Mouse (Mus musculus): ENCODE results near the gene Dhx29.
A peak's percentile ranks its signal among the peaks of the same experiment; 100 is the strongest.

Gene Dhx29

DNA sequence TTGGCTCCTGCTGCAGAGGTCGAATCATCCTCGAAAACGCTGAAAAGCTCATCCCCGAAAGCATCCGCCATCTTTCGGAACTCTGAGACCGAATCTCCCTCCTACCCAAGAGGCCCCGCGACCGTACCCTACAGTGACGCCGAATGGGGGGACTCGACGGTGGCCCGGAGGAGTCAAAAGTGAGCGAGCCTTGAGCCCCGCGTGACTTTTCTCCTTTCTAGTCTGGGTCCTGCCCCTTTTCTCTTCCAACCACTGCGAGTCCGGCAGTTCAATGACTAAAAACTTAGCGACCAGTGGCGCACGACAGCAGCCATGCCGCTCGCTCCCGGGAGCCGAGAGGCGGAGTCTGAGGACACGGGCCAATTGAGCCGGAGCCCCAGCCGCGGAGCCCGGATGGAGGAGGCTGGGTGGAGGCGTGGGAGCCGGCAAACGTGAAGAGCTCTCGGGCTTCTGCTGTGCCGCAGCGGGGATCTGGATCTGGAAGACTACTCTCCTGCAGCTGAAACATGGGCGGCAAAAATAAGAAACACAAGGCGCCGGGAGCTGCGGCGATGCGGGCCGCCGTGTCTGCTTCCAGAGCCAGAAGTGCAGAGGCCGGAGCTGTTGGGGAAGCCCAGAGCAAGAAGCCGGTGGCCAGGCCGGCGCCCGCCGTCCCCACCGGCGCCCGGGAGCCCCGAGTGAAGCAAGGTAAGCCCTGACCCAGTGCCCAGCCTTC, at the start of gene Dhx29, which contains the start of gene Mtrex:
Gene Dhx29 (plus strand): TSS at position 168 of the 715 bp plus-strand sequence.
Gene Mtrex (minus strand): TSS at position 112 of the 715 bp plus-strand sequence.
- peak; percentile 99 for DNase-seq (ENCODE audit: low read depth)

DNA sequence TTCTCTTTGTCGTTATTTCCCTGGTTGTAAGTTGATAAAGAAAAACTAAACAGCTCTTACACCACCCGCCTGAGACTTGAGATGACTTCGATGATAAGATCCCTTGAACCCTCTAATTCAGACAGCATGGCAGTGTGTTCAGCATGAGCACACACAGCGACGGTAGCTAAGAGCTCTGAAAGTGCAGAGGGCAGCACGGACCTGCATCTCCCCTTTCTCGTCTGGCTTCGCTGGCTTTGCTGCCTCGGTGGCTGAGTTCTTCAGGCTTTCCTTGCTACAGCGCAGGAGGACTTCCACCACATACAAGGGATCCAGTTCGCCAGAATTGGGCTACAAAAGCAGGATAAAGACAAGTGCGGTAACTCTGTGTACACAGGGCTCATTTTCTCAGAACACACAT, 40.0 kb upstream of the Dhx29 start:
- DNase-seq (ENCODE audit: low read depth) = no peak

GRCm38 (mm10) chr13:112902176-112902575, 25.1 kb upstream of the Dhx29 start:
- DNase-seq (ENCODE audit: low read depth) = no peak

GRCm38 (mm10) chr13:112909663-112910062, 17.6 kb upstream of the Dhx29 start:
- peak; percentile 51 for DNase-seq (ENCODE audit: low read depth)

- no peak for DNase-seq (ENCODE audit: low read depth)
Observed at GRCm38 (mm10) chr13:112910434-112910833, 16.8 kb upstream of the Dhx29 start.

DNA sequence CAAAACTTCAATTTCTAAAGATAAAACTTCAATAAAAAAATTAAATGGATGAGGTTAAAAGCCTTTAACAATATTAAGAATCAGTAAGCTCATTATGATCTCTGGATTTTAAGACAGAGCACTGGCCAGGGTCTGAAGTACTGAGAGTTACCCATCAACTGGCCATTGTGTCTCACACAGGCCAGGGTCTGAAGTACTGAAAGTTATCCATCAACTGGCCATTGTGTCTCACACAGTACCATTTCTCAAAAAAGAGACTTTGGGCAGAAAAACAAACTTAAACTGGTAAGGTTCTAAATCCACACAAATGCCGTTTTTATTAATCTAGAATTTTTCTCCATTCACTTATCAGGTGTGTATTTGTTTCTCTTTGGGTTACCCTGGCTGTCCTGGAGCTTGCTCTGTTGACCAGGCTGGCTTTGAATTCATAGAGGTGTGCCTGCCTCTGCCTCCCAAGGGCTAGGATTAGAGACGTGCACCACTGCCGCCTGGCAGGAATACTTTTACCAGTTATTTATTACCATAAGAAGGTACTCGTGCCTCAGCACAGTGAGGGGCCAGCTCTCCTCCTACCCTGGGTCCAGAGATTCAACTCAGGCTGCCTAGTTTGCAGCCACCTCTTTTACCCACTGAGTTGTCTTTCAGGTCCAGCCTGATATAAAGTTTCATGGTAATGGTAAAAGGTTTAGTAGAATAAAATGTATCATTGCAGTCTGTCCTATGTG, 8.0 kb upstream of the Dhx29 start:
- DNase-seq (ENCODE audit: low read depth) = no peak

DNA sequence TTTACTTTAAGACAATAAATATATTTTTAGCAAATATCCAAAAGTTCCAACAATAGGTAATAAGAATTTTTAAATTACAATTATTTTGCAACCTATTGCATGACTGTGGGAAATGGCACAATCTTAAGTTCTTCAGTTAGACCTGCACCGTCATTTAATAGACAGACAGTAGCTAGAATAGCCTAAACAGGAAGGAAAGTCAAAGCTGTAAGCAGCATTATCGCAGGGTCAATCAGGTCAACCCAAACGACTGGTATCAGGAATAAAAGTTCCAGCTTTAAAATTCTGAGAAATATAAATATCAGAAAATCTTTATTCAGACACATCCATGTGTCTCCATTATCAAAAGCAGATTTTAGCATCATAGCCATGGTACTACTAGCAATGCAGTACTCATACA, 6.3 kb upstream of the Dhx29 start:
- no peak for DNase-seq (ENCODE audit: low read depth)

- DNase-seq (ENCODE audit: low read depth) = no peak
Observed at GRCm38 (mm10) chr13:112925266-112925665, 2.0 kb upstream of the Dhx29 start.

GRCm38 (mm10) chr13:112925976-112926375, 1.3 kb upstream of the Dhx29 start:
- DNase-seq (ENCODE audit: low read depth) = no peak

GRCm38 (mm10) chr13:112926796-112927195, 458 bp upstream of the Dhx29 start:
- no peak for DNase-seq (ENCODE audit: low read depth)

GRCm38 (mm10) chr13:112928038-112928668, 899 bp downstream of the Dhx29 start:
- DNase-seq (ENCODE audit: low read depth) = no peak

- DNase-seq (ENCODE audit: low read depth) = no peak
Observed at GRCm38 (mm10) chr13:112938130-112938529, 10.9 kb downstream of the Dhx29 start.

GRCm38 (mm10) chr13:112941879-112942330, 14.7 kb downstream of the Dhx29 start:
- no peak for DNase-seq (ENCODE audit: low read depth)

GRCm38 (mm10) chr13:112945312-112945711, 18.1 kb downstream of the Dhx29 start:
- DNase-seq (ENCODE audit: low read depth) = no peak

- DNase-seq (ENCODE audit: low read depth) = no peak
Observed at GRCm38 (mm10) chr13:112945900-112946299, 18.6 kb downstream of the Dhx29 start.

- no peak for DNase-seq (ENCODE audit: low read depth)
Observed at GRCm38 (mm10) chr13:112954067-112954466, 26.8 kb downstream of the Dhx29 start.

- DNase-seq (ENCODE audit: low read depth) = no peak
Observed at GRCm38 (mm10) chr13:112963081-112963480, 35.8 kb downstream of the Dhx29 start.

- no peak for DNase-seq (ENCODE audit: low read depth)
Observed at GRCm38 (mm10) chr13:112964421-112964820, 37.2 kb downstream of the Dhx29 start.

GRCm38 (mm10) chr13:112967267-112967666, 40.0 kb downstream of the Dhx29 start:
- no peak for DNase-seq (ENCODE audit: low read depth)

DNA sequence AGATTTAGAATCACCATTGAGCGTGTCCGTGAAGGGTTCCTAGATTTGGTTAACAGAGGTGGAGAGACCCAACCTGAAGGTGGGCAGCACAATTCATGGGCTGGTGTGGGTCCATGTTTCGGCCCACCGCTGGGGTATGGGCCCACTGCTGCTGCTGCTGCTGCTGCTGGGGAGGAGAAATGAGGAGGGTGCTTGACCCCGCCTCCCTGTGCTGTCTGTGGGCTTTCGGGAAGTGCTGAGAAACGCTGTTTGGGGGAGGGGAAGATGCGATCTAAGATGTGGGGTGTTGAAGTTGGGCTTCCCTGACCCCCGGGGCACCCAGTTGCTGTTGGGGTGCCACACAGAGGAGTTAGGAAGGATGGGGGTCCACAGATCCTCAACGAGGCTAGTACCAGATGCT, 49.5 kb downstream of the Dhx29 start:
- DNase-seq (ENCODE audit: low read depth) = no peak

DNA sequence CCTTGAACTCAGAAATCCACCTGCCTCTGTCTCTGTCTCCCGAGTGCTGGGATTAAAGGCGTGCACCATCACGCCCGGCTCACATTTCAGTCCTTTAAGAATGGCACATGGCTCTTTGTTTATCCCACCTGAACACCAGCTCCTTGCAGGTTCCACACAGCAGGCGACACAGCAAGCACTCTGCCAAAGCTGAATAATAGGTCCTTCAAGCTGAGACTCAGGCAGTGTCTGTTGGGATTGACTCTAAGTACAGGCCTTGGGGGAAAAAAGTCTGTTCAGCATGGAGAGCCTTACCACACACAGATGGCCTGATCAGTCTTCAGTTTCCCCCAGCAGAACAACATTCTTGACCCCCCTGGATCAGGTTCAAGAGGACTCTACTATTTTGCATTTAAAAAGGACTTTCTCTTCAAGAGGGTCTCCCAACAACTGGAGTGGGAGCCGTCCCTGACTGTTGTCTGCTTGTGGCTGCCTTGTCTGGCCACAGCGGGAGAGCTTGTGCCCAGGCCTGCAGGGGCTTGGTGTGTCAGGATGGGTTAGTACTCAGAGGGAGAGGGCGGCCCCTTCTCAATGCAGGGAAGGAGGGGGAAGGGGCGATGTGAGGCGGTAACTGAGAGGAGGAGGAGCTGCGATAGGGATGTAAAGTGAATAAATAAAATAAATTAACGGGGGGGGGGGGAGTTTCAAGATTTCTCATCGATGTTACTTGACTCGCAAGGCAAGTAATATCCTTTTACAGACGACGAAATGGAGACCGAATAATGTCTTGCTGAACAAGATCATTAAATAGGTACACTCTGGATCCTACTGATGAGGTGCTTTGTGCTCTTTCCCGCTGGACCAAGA, 58.6 kb downstream of the Dhx29 start:
- DNase-seq (ENCODE audit: low read depth) = no peak

DNA sequence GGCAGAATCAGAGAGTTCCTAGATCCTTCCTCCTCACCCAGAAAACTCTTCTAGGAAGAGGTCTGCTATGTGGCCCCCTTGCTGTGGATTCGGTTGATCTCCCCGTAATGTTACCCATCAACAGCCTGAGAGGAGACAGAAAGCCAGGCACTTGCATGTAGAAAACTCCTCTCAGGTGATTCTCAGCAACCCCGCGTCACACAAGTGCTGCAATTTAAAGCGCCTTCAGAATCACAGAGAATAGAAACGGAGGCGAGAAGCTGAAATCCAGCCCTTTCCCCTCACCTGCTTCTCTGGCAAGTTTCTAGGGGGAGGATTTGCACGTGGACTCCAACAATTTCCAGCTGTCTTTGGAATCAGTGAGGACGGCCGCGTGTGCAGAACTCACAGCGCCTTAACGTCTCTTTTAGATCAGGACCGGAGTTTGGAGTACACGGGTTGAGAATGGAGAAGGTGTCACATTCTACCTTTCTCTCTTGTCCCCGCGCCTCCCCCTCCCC, 59.2 kb downstream of the Dhx29 start:
- no peak for DNase-seq (ENCODE audit: low read depth)

Data from c-Kit-positive CD71-positive TER-119-negative erythroid progenitor cells, embryonic 14.5 days (primary cell).